Mouse (Mus musculus): ENCODE data around the gene Gm43517.

Gm43517 gene

DNA sequence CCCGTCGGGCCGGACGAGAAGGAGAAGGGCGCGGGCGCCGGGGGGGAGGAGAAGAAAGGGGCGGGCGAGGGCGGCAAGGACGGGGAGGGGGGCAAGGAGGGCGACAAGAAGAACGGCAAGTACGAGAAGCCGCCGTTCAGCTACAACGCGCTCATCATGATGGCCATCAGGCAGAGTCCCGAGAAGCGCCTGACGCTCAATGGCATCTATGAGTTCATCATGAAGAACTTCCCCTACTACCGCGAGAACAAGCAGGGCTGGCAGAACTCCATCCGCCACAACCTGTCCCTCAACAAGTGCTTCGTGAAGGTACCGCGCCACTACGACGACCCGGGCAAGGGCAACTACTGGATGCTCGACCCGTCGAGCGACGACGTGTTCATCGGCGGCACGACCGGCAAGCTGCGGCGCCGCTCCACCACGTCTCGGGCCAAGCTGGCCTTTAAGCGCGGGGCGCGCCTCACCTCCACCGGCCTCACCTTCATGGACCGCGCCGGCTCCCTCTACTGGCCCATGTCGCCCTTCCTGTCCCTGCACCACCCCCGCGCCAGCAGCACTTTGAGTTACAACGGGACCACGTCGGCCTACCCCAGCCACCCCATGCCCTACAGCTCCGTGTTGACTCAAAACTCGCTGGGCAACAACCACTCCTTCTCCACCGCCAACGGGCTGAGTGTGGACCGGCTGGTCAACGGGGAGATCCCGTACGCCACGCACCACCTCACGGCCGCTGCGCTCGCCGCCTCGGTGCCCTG is at the start of gene Gm43517:
TSS of gene Gm43517 (plus strand) at position 299 of the 755 bp plus-strand sequence.
- DNase-seq (ENCODE audit: extremely low read depth, insufficient read length, low spot score), result peak; percentile 11

- DNase-seq (ENCODE audit: extremely low read depth, insufficient read length, low spot score), result no peak
Measured at GRCm38 (mm10) chr12:49349697-49350096, 35.3 kb upstream of the Gm43517 start.

GRCm38 (mm10) chr12:49368931-49369330 is 16.0 kb upstream of the Gm43517 start:
- no peak for DNase-seq (ENCODE audit: extremely low read depth, insufficient read length, low spot score)

- DNase-seq (ENCODE audit: extremely low read depth, insufficient read length, low spot score), result no peak
Measured at GRCm38 (mm10) chr12:49372170-49372569, 12.8 kb upstream of the Gm43517 start.

GRCm38 (mm10) chr12:49373176-49373575 is 11.8 kb upstream of the Gm43517 start:
- DNase-seq (ENCODE audit: extremely low read depth, insufficient read length, low spot score), result no peak

DNA sequence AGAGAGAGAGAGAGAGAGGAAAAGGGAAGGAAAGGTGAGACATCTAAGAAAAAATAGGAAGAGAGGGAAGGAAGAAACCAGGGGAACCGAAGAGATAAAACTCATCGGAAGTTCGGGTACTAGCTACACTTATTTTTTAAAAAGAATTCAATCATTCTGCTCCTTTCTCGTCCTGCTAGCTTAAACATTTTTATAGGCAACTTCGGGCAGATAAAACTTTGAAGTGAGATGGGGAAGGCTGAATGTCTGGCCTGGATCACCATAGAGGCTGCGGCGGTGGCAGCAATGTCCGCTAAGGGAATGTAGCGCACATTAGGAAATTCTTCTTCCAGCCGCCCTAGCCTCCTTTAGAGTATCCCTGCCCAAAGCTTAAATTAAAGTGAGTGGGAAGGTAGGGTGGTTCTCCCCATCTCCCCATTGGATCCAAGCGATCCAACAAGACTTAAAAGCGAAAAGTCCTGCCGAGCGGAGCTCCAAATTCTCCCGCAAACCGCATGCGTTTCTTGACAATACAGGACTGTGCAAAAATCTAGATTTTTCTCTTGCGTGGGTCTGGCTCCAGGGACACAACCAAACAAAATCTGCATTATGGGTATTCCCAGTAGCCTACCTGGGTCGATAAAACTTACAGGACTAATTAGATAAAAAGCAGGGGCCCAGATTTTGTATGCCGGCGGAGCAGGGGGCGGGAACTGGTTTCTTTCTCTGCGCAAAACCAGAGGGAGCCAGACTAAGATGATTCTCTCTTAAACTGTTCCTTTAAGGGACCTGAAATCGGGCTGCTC is 11.0 kb upstream of the Gm43517 start:
- DNase-seq (ENCODE audit: extremely low read depth, insufficient read length, low spot score), result no peak

DNA sequence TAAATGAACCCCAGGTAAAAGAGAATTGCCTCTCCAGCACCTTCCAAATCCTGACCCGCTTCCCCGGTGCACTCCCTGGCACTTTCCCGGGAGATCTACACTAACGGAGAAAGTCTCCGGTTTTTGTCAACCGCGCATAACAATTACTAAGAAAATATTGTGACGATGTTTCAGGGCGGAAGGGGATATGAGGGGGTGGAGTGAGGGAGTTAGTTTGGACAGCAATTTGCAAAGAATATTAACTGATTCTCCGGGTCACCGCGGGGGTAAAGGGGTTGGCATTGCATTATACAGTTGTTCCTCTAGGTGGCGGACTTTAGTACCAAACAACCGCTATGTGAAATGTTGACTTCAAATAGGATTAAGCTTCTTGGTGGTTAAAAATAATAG is 10.4 kb upstream of the Gm43517 start:
- DNase-seq (ENCODE audit: extremely low read depth, insufficient read length, low spot score), result no peak

DNA sequence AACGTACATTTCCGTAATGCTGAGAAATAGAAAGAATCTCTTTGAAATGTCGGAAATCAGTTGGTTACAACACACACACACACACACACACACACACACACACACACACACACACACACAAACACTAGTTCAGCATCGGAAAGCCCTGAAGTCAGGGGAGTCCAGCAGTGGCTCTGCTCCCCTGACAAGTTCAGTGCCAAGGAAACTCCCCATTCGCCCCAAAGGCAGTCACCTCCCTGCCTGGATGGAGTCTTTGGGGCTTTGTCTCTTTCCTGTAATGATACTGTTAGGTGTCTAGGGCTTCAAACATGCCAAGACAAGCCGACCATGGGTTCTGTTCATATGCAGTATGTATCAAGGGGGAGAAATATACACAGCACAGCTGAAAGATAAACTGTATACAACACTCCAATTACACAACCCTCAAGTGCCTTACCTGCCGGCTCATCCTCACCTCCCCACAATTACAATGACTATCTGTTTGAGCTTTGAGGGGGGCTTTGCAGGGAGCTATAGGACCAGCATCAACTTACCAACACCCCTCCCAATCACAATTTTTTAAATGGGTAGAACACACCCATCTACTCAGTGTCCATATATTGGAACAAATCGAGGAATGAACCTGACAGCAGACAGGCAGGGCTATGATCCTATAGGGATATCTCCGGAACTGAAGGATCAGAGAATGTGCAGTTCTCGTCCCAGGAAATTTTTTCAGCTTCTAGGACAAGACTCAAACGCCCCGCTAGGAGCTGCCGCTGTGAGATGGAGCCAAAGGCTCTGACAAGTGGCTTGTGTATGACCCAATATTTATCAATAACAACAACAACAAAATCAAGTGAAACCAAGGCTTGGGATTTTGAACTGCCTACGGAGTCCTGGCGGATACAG is 9.3 kb upstream of the Gm43517 start:
- DNase-seq (ENCODE audit: extremely low read depth, insufficient read length, low spot score), result no peak

DNA sequence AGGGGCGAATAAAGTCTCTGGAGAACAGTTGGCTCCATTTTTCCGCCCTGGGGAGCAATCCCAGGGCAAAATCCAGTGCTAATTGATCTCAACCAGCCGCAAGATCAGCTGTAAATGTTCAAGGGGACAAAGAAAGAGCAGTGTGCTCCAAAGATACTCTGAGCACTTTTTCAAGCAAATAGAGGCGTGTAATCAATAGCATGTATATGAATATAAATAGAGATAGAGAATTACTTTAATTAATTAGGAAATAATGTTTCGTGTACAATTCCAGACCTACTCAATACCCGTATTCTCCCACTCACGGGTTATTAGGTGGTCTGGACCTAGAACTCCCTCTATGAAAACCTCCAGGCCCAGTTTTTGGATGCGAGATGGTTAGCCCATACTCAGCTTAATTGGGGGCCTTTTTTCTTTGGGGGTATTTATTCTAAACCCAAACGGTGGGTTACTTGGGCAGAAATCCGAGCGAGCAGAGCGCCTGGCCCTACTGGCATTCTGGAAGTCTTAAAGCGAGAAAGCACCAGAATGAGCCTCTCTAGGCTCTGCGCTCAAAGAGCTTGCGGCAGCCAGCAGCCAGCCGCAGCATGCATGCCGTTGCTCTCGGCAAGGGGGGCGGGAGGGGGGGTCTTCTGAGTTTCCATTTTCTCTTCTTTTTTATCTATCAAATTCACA is 8.5 kb upstream of the Gm43517 start:
- DNase-seq (ENCODE audit: extremely low read depth, insufficient read length, low spot score), result no peak

DNA sequence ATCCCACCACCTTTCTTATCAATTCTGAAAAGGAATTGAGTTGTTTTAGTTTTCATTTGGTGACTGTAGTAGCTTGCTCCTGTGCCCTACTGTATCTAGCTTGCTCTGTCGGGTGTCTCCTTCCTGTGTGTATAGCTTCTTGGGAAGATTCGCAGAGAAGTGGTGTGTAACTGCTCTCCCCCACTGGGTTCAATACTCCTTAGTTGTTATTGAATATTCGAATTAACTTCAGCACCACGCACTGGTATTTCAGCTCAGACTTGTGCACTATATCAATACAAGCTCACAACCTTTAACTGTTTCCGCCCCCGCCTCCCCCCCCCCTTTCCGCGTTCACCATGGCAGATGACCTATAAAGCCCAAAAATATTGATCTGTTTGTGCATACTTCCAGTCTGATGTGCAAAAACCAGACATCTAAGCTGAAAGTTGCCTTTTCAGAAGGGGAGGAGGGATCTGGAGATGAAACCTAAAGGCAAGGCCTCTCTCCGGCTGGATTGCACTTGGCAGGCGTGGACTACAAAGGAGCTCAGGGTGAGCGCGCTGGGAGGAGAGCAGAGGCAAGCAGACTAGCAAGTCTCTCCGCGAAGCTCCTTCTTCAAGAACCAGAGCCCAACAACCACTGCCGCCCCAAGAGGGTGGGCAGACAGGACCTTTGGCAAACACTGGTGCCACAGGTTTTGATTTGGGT is 7.5 kb upstream of the Gm43517 start:
- no peak for DNase-seq (ENCODE audit: extremely low read depth, insufficient read length, low spot score)

DNA sequence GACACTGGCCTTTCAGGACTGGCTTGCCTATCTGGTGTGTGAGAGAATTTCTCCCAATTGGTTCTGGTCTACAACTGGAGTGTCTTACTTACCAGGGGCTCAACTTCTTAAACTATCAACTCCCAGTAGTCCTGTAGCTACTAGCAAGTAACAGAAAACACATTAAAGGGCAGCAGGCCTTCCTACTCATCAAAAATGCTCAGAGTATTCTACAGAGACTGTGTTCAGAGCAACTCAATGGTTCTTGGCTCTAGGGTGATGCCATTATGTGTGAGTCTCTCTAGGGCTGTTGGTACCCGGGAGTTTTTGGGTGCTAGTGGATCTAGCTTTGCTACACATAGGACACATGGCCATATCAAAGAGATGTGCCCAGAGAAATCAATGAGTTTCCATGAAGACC is 6.1 kb upstream of the Gm43517 start:
- DNase-seq (ENCODE audit: extremely low read depth, insufficient read length, low spot score), result no peak

DNA sequence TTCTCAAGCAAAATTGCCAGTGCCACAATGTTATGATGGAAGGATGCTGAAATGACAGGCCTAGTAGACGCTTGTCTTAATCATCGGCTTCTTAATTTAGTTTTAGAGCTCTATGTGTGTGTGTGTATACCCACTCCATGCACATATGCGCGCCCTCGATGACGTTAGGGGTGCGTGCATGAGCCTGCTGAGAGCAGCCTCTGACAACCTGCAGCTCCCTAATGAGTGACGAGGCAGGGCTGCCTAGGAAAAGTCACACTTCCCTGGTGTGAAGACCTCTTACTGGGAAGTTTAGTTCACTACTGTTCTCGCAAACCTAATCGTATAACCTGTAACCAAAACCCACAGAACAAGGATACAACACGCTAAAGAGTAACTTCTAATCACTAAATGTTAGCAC is 5.5 kb upstream of the Gm43517 start:
- no peak for DNase-seq (ENCODE audit: extremely low read depth, insufficient read length, low spot score)

- no peak for DNase-seq (ENCODE audit: extremely low read depth, insufficient read length, low spot score)
Measured at GRCm38 (mm10) chr12:49380442-49380841, 4.5 kb upstream of the Gm43517 start.

DNA sequence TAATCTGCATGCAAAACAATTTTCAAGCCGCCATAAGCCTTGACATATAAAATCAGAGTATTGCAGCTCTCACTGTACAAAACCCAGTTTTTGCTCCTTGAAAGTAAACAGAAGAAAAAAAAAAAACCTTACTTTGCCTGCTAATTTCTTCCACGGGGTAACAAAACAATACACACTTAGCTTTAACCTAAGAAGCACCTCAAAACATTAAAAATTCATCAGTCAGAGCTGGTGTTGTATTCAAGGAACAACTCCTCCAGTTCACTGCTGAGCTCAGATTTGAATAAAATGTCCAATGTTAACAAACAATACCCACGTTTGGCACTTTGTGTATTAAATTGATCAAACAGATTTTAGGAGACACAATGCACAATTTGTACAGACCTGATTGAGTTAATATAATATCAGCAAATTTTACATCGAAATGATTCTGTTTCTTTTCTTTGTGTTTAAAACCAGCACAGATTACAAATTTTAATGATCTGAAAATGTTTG is 3.9 kb upstream of the Gm43517 start:
- DNase-seq (ENCODE audit: extremely low read depth, insufficient read length, low spot score), result no peak

DNA sequence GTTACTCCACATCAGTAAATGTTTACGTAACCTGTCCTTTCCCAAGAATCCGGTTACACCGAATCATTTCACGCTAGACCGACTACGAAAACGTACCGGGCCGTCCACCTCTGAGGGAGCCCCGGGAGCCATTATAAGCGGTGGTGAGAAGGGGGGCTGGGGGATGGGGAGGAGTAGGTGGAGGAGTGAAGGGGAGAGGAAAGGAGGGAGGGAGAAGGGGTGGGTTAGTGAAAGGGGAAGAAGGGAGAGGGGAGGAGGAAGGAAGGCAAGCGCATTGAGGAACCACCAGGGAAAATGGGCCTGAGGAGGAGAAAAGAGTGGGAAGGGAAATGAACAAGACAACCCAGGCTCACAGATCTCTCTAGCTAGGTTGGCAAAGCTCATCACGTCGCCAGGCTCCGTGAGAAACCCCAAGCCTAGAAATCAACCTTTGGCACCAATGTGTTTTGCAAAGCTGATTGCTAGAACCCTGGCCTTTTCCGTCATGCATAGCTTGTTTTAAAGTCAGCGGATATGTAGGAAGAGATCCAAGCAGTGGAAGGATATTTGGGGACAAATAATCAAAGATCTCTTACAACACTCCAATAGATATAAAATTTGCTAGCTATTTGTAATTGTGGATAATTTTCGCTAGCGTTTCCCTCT is 3.1 kb upstream of the Gm43517 start:
- DNase-seq (ENCODE audit: extremely low read depth, insufficient read length, low spot score), result no peak

DNA sequence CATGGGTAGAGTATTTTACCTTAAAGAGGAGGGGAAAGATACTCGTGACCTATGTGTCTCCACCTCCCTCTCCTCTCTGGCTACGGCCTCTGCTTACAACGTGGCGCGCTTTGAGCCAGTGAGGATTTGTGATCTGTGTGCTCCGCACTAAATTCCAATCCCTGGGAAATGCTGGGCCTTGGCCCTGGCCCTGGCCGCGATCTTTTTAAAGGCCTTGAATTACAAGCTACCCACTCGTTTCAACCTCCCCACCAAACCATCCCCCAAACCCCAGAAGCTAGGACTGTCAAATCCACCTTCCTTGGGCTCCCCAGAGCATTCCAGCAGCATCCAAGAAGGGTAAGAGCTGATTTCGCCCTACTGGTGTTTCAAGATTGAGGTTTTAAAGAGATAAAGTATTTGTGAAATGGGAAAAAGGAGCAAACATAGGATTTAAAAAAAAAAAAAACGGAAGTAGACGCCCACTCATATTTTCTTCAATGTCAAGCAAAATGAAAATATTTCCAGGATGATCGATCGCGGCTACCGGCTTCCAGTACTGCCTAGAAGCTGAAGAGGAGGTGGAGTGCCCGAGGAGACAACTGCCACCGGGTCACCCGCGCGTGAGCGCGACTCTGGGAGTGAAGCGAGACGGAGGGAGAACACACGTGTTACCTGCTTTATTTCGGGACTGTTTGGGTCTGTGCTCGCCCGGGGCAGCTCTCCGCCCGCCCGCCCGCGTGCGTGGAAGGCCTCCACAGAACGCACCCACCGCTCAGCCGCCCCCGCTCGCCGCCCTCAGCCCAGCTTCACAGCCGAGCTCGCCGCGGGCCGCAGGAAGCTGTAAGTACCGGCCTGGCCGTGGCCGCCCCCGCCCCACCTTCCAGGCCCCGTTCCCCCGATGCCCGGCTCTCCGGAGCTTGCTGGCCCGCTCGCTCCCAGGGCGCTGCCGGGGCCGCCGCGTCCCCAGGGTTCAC is 2.1 kb upstream of the Gm43517 start, which contains the start of gene Foxg1:
TSS of gene Foxg1 (plus strand) at position 96 of the 956 bp plus-strand sequence.
- no peak for DNase-seq (ENCODE audit: extremely low read depth, insufficient read length, low spot score)

DNA sequence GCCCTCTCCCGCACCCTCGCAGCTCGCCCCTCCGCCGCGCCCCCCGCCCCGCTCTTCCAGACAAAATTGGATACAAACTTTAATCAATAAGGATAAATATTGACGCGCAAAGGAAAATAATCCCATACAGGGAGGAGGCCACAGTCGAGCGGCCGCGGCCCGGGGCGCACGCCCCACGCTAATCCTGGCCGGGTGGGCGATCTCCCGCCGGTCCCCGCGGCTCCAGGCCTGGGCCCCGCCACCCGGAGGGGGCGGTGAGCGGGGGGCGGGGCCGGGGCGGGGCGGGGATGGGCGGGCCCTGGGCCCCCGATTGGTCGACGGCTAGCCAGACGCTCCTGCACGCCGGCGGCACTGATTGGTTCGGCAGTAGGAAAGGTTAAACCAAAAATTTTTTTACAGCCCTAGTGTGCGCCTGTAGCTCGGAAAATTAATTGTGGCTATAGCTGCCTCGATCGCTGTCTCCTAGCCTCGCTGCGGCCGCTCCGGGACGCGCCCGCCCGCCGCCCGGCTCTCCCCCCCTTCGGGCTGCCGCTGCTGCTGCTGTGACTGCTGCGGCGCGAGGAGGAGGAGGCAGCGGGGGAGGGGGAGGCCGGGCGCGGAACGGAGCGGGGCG is 1.3 kb upstream of the Gm43517 start:
- DNase-seq (ENCODE audit: extremely low read depth, insufficient read length, low spot score), result no peak

Measured in 3134 (cell line).